Mouse (Mus musculus): ENCODE measurements around the gene Olfr350.

Olfr350 gene

GRCm38 (mm10) chr2:36846010-36846409 is at the start of gene Olfr350:
Gene Olfr350 (plus strand): TSS chr2:36846310.
- DNase-seq = no peak

GRCm38 (mm10) chr2:36816932-36817331 is 29.2 kb upstream of the Olfr350 start, which contains the start of gene Olfr3:
Gene Olfr3 (minus strand): TSS chr2:36817032.
- DNase-seq = no peak

- no peak for DNase-seq
These were observed 16.4 kb downstream of the Olfr350 start, which contains the start of gene Olfr351 for GRCm38 (mm10) chr2:36862560-36862959. Gene Olfr351 (minus strand): TSS chr2:36862660.

DNA sequence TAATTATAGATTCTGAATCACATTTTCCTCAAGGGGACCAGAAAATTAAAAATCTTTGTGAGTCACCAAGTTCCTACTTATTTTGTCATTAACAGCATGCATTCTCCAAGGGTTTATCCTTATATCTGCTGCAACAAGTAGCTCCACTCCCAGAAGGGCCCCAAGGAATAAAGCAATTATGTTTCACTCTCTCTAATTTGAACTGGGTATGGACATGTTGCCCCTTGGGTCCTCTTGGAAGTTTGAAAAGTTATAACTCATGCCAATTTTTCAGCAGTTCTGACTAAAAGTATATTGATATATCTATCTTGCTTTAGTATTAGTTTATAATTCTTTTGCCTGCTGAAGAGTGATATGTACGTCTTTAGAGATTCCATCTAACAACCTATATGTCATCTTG is 22.1 kb downstream of the Olfr350 start, which contains the start of gene Olfr352:
Gene Olfr352 (plus strand): TSS at position 301 of the 400 bp plus-strand sequence.
- no peak for DNase-seq

DNA sequence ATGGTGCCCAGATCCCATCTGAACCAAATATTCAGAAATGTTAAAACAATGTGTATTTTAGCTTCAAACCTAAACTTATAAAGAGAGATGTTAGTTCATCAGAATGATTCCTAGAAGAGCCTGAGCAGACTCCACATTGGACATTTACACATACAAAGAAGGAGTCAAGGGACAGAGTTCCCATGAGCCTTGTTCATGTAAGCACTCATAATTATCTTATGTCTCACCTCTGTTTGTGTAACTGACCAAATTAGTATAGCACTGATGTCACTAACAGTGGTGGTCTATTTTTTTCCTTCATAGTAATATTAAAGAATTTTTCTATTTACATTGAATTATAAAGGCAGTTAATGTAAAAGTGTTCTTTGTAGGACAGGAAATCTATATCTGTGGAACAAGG is 46.7 kb downstream of the Olfr350 start, which contains the start of gene Olfr353:
Gene Olfr353 (minus strand): TSS at position 101 of the 400 bp plus-strand sequence.
- DNase-seq = no peak

GRCm38 (mm10) chr2:36897114-36897513 is 51.0 kb downstream of the Olfr350 start:
- DNase-seq = no peak

Data from right cerebral cortex, postnatal 14 days (tissue).